Mouse (Mus musculus): ENCODE measurements around the gene Fsd1l. TPM values are rescaled to one million over a fixed set of nuclear protein-coding genes. Genes with fewer than 3 reads are reported as not detected.

Fsd1l gene
- 1.5 TPM for polyA plus RNA-seq (2015; fragmentation: Illumina TruSeq; extraction: RNeasy Lipid Tissue Mini Kit (QIAGEN cat#74804); ENCODE audit: insufficient read depth, low read depth, low replicate concordance)

DNA sequence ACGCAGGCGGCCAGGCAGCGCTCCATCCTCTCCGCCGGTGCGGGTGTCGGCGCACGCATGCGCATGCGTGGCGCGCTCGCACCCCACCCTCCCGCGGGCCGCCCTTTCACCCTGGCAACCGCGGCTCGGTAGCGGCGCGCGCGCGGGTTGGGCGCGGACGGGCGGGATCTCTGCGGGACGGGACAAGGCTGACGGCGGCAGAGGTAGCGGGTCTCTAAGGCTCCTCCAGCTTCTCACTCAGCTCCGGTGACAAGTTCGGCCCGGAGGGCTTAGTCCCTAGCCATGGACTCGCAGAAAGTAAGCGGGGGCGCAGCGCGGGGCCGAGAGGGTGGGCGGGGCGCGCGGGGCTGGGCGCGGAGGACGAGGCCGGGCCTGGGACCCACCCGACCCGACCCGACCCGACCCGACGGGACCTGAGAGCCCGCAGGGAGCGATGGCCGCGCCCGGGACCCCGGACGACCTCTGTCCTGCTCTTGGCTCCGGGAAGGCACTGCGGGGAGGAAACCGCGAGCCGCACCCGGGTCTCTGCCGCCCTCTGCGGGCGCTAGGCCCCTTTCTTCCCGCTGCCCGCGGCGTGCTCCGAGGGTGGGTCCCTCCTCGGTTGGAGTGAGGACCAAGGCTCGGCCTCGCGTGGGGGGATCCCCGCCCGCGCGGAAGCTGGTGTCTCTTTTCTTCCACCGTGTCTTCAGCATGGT lies at the start of gene Fsd1l:
Gene Fsd1l (plus strand): TSS at position 156 of the 695 bp plus-strand sequence.

DNA sequence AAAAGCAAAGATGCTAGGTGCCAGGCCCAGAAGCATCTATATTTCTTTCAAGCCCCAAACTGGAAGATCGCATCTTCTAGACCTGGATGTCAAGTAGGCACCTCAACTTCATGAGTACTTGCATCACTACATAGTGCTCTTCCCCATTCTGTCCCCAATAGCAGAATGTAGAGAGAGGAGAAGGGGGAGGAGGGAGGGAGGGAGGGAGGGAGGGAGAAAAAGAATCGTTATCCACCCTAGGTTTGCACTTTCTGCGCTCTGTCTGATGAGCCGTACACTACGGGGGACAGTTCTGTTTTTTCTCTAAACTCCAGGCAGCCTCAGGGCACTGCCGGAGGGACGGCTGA lies 82.4 kb downstream of the Fsd1l start, which contains the start of gene Fktn:
Gene Fktn (plus strand): TSS at position 295 of the 347 bp plus-strand sequence.

Other genes starting within 250 kb of the Fsd1l start
- 13.3 TPM for gene Slc44a1, start 191.1 kb upstream of the Fsd1l start, polyA plus RNA-seq (2015; fragmentation: Illumina TruSeq; extraction: RNeasy Lipid Tissue Mini Kit (QIAGEN cat#74804); ENCODE audit: insufficient read depth, low read depth, low replicate concordance)
- 2.8 TPM for gene Fktn, start 82.5 kb downstream of the Fsd1l start, polyA plus RNA-seq (2015; fragmentation: Illumina TruSeq; extraction: RNeasy Lipid Tissue Mini Kit (QIAGEN cat#74804); ENCODE audit: insufficient read depth, low read depth, low replicate concordance)
- gene Tal2, start 148.2 kb downstream of the Fsd1l start, polyA plus RNA-seq (2015; fragmentation: Illumina TruSeq; extraction: RNeasy Lipid Tissue Mini Kit (QIAGEN cat#74804); ENCODE audit: insufficient read depth, low read depth, low replicate concordance), result 0.26 TPM
- 3.2 TPM for gene Tmem38b, start 194.6 kb downstream of the Fsd1l start, polyA plus RNA-seq (2015; fragmentation: Illumina TruSeq; extraction: RNeasy Lipid Tissue Mini Kit (QIAGEN cat#74804); ENCODE audit: insufficient read depth, low read depth, low replicate concordance)

Measured in pancreas, adult 10 weeks (tissue).